Mouse (Mus musculus): ENCODE data around the gene Slc27a5. TPM values are rescaled to one million over a fixed set of nuclear protein-coding genes. Genes with fewer than 3 reads are reported as not detected.

The Slc27a5 gene
- polyA plus RNA-seq, 1 experiment from 2014 or later = not detected

DNA sequence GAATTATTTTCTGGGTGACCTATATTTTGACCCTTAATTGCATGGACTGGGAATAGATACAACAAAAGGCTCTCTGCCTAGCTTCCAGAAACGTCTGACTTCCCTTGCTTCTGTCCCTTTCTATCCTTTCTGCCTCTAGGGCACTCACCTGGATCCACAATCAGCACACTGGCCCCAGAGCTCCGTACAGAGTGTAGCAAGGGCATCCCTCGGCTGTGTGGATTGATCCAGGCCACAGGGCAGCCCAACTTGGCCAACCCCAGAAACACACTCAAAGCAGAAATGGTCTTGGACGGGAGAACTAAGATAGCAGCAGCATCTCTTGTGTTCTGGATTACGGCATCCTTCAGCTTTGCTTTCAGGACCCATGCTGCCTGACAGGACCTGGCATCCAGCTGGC lies 762 bp downstream of the Slc27a5 start:
- Histone ChIP-seq H3K9me3 (ENCODE audit: control insufficient read depth, low read length) (no peaks in the 10 kb centered on the region), H3K9ac (ENCODE audit: low read length) (no peak overlapping the region), H3K27me3 (ENCODE audit: control insufficient read depth, insufficient read depth, low read depth, low read length) (no peaks in the 10 kb centered on the region), H3K36me3 (ENCODE audit: control insufficient read depth, insufficient read depth, low read length) (no peaks in the 10 kb centered on the region), H3K4me2 (ENCODE audit: low read depth, low read length) (no peak overlapping the region), H3K4me1 (replicated peaks; ENCODE audit: control insufficient read depth, insufficient read depth, low read length) (no peaks in the 10 kb centered on the region), H3K27ac (ENCODE audit: low read length) (no peak overlapping the region), H3K4me3 (ENCODE audit: low read length) (no peak overlapping the region)
- no peak for ATAC-seq (ENCODE audit: low read depth)
- 66% methylated on average over 5 of the region's 5 CpGs for WGBS

DNA sequence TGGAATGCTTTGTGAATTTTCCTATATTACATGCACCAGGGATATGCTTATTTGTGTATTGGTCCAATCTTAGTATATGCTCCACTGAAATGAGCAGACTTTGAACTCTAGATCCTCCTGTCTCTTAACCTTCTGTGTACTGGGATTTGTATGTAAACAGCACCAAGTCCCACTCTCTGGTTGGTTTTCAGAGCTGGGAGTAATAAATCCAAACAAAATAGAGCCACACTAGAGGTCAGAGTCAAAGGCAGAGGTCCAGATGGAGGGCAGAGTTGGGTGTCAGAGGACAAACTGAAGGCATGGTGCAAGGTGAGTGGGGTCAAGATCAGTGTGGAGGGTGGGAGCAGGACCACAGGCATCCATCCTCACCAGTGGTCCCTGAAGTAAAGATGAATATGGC lies 2.1 kb downstream of the Slc27a5 start:
- no peak for ATAC-seq (ENCODE audit: low read depth)
- H3K36me3 ChIP-seq (ENCODE audit: control insufficient read depth, insufficient read depth, low read length) = no peaks in the 10 kb centered on the region

DNA sequence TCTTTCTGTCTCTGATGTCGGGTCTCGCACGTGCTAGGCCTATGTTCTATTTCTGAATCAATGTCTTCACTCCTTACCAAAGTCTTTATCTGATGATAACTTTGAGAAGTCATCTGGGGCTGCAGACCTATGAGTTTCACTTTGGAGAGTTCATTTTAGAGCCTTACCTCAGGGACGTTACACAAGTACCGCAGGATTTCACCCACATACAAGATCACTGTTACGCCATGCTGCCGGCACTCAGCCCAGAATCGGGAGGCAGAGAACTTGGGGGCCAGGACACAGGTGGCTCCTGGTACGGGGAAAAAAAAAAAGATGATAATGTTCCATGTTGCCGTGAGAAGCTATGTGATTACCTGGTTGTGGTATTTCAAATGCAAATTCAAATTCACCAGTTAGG lies 4.8 kb downstream of the Slc27a5 start:
- H3K4me3 ChIP-seq (ENCODE audit: low read length) = no peak overlapping the region
- H3K27ac ChIP-seq (ENCODE audit: low read length) = no peak overlapping the region
- WGBS = 86% methylated on average over 10 of the region's 10 CpGs
- no peak for ATAC-seq (ENCODE audit: low read depth)
- H3K4me2 ChIP-seq (ENCODE audit: low read depth, low read length) = no peak overlapping the region
- H3K4me1 ChIP-seq (replicated peaks; ENCODE audit: control insufficient read depth, insufficient read depth, low read length) = no peaks in the 10 kb centered on the region
- no peaks in the 10 kb centered on the region for H3K27me3 ChIP-seq (ENCODE audit: control insufficient read depth, insufficient read depth, low read depth, low read length)
- H3K9me3 ChIP-seq (ENCODE audit: control insufficient read depth, low read length) = no peaks in the 10 kb centered on the region
- H3K36me3 ChIP-seq (ENCODE audit: control insufficient read depth, insufficient read depth, low read length) = no peaks in the 10 kb centered on the region
- H3K9ac ChIP-seq (ENCODE audit: low read length) = no peak overlapping the region

More for the DNA sequence above, 2.1 kb downstream of the Slc27a5 start:
- Histone ChIP-seq H3K4me3 (ENCODE audit: low read length) (no peak overlapping the region), H3K4me1 (replicated peaks; ENCODE audit: control insufficient read depth, insufficient read depth, low read length) (no peaks in the 10 kb centered on the region), H3K4me2 (ENCODE audit: low read depth, low read length) (no peak overlapping the region), H3K9ac (ENCODE audit: low read length) (no peak overlapping the region), H3K9me3 (ENCODE audit: control insufficient read depth, low read length) (no peaks in the 10 kb centered on the region), H3K27me3 (ENCODE audit: control insufficient read depth, insufficient read depth, low read depth, low read length) (no peaks in the 10 kb centered on the region), H3K27ac (ENCODE audit: low read length) (no peak overlapping the region)

DNA sequence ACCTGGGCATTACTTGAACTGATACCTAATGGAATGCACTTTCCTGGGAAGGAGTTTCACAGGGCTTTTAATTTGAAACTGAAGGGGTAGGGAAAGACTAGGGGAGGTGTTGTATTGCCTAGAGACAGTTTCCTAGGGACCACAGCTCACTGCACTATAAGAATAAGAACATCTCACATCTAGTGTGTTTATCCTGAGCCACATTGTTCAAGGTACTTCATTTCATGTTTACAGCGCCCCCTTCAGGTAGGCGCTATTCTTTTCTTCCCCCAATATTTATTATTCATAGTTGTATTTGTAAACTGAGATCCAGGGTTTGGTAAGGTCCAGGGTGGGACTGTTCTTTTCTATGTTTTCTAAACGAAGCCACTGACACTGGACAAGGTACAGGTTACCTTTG lies 5.8 kb downstream of the Slc27a5 start:
- H3K27me3 ChIP-seq (ENCODE audit: control insufficient read depth, insufficient read depth, low read depth, low read length) = no peaks in the 10 kb centered on the region
- H3K27ac ChIP-seq (ENCODE audit: low read length) = no peak overlapping the region
- WGBS = 7% methylated on average over 3 of the region's 3 CpGs
- no peak overlapping the region for H3K4me2 ChIP-seq (ENCODE audit: low read depth, low read length)
- H3K4me1 ChIP-seq (replicated peaks; ENCODE audit: control insufficient read depth, insufficient read depth, low read length) = no peaks in the 10 kb centered on the region
- H3K9ac ChIP-seq (ENCODE audit: low read length) = no peak overlapping the region
- no peaks in the 10 kb centered on the region for H3K9me3 ChIP-seq (ENCODE audit: control insufficient read depth, low read length)
- no peak for ATAC-seq (ENCODE audit: low read depth)
- no peak overlapping the region for H3K4me3 ChIP-seq (ENCODE audit: low read length)
- no peaks in the 10 kb centered on the region for H3K36me3 ChIP-seq (ENCODE audit: control insufficient read depth, insufficient read depth, low read length)

DNA sequence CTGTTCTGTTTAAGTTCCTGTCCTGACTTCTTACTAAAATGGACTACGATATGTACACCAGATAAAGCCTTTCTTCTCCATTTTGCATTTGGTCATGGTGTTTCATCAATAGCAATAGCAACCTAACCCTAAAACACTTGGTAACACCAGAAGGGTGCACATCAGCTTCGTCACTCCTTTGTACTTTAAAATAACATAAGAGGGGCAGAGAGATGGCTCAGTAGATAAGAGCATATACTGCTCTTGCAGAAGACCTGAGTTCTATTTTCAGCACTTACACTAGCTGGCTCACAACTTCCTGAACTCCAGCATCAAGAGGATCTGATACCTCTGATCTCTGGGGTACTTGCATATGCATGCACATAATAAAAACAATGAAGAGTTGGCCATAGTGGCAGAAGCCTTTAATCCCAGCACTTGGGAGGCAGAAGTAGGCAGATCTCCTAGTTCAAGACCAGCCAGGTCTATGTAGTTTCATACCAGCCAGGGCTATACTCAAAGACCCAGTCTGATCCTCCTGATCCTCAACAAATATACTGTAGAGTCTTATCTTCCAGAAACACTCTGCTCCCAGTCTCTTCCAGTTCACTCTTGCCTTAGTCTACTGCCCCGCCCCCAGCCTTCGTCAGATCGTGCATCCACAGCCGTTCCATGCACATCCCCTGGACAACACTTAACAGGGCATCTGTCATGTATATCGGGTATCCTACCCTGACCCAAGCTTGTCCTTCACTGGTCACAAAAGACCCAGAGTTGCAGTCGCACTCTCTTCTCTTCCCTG lies 10.4 kb downstream of the Slc27a5 start:
- H3K27ac ChIP-seq (ENCODE audit: low read length) = no peak overlapping the region
- H3K9me3 ChIP-seq (ENCODE audit: control insufficient read depth, low read length) = no peaks in the 10 kb centered on the region
- H3K4me1 ChIP-seq (replicated peaks; ENCODE audit: control insufficient read depth, insufficient read depth, low read length) = no peaks in the 10 kb centered on the region
- ATAC-seq (ENCODE audit: low read depth) = no peak
- no peak overlapping the region for H3K9ac ChIP-seq (ENCODE audit: low read length)
- WGBS = 77% methylated on average over 8 of the region's 8 CpGs
- no peak overlapping the region for H3K4me2 ChIP-seq (ENCODE audit: low read depth, low read length)
- no peaks in the 10 kb centered on the region for H3K36me3 ChIP-seq (ENCODE audit: control insufficient read depth, insufficient read depth, low read length)
- no peaks in the 10 kb centered on the region for H3K27me3 ChIP-seq (ENCODE audit: control insufficient read depth, insufficient read depth, low read depth, low read length)
- no peak overlapping the region for H3K4me3 ChIP-seq (ENCODE audit: low read length)

DNA sequence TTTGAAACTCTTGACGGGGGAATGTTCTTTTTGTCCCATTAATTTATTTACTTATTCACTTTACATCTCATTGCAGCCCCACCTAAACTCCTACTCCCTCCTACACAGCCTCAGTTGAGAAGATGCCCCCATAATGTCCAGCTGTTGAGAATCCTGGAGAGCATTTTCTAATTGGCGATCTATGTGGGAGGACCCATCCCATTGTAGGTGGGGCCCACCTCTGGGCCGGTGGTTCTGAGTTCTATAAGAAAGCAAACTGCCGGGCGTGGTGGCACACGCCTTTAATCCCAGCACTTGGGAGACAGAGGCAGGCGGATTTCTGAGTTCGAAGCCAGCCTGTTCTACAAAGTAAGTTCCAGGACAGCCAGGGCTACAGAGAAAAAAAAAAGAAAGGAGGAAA lies 11.1 kb downstream of the Slc27a5 start:
- 83% methylated on average over 8 of the region's 8 CpGs for WGBS
- Histone ChIP-seq H3K9me3 (ENCODE audit: control insufficient read depth, low read length) (no peaks in the 10 kb centered on the region), H3K27ac (ENCODE audit: low read length) (no peak overlapping the region), H3K4me3 (ENCODE audit: low read length) (no peak overlapping the region), H3K9ac (ENCODE audit: low read length) (no peak overlapping the region), H3K36me3 (ENCODE audit: control insufficient read depth, insufficient read depth, low read length) (no peaks in the 10 kb centered on the region), H3K27me3 (ENCODE audit: control insufficient read depth, insufficient read depth, low read depth, low read length) (no peaks in the 10 kb centered on the region), H3K4me1 (replicated peaks; ENCODE audit: control insufficient read depth, insufficient read depth, low read length) (no peaks in the 10 kb centered on the region), H3K4me2 (ENCODE audit: low read depth, low read length) (no peak overlapping the region)
- no peak for ATAC-seq (ENCODE audit: low read depth)

DNA sequence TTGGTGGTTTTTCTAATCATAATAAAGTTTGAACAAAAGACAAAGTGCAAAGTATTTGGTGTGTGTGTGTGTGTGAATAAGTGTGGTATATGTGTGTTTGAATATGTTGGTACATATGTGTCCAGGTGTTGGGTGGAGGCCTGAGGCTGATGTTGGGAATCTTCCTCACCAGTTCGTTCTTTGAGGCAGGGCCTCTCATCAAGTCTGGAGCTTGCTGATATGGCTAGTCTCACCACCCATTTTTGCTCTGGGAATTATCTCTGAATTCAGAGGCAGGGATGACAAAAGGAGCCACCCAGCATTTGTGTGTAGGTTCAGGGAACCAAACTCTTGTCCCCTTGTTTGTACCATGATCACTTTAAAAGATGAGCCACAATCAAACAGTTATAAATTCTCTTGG lies 12.3 kb downstream of the Slc27a5 start:
- Histone ChIP-seq H3K27me3 (ENCODE audit: control insufficient read depth, insufficient read depth, low read depth, low read length) (no peaks in the 10 kb centered on the region), H3K4me2 (ENCODE audit: low read depth, low read length) (no peak overlapping the region), H3K27ac (ENCODE audit: low read length) (no peak overlapping the region), H3K4me1 (replicated peaks; ENCODE audit: control insufficient read depth, insufficient read depth, low read length) (no peaks in the 10 kb centered on the region), H3K4me3 (ENCODE audit: low read length) (no peak overlapping the region), H3K36me3 (ENCODE audit: control insufficient read depth, insufficient read depth, low read length) (no peaks in the 10 kb centered on the region), H3K9ac (ENCODE audit: low read length) (no peak overlapping the region), H3K9me3 (ENCODE audit: control insufficient read depth, low read length) (no peaks in the 10 kb centered on the region)
- no peak for ATAC-seq (ENCODE audit: low read depth)
- 76% methylated on average over 1 of the region's 1 CpGs for WGBS

DNA sequence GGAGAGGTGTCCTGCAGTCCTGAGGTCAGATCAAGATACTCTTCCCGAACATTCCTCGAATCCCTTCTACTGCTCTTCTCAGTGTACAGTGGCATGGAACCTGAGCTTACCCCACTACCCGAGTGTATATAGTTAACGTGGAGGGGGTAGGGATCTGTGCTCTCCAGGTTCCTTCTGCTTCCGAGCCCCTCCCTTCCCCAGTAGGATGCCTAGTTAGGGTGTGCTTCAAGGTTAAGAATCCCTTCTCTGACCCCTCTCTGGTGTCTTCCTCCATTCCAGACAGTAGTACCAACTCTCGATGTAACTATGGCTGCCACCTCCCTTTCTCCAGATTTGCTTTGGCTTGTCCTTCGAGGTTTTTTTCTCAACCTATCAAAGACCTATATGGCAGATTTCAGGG lies 17.7 kb downstream of the Slc27a5 start:
- no peaks in the 10 kb centered on the region for H3K9me3 ChIP-seq (ENCODE audit: control insufficient read depth, low read length)
- no peak overlapping the region for H3K4me3 ChIP-seq (ENCODE audit: low read length)
- no peak overlapping the region for H3K4me2 ChIP-seq (ENCODE audit: low read depth, low read length)
- ATAC-seq (ENCODE audit: low read depth) = no peak
- H3K36me3 ChIP-seq (ENCODE audit: control insufficient read depth, insufficient read depth, low read length) = no peaks in the 10 kb centered on the region
- H3K9ac ChIP-seq (ENCODE audit: low read length) = no peak overlapping the region
- peaks cover 10% of the 10 kb centered on the region for H3K4me1 ChIP-seq (replicated peaks; ENCODE audit: control insufficient read depth, insufficient read depth, low read length)
- WGBS = 79% methylated on average over 7 of the region's 7 CpGs
- H3K27me3 ChIP-seq (ENCODE audit: control insufficient read depth, insufficient read depth, low read depth, low read length) = no peaks in the 10 kb centered on the region
- H3K27ac ChIP-seq (ENCODE audit: low read length) = no peak overlapping the region

DNA sequence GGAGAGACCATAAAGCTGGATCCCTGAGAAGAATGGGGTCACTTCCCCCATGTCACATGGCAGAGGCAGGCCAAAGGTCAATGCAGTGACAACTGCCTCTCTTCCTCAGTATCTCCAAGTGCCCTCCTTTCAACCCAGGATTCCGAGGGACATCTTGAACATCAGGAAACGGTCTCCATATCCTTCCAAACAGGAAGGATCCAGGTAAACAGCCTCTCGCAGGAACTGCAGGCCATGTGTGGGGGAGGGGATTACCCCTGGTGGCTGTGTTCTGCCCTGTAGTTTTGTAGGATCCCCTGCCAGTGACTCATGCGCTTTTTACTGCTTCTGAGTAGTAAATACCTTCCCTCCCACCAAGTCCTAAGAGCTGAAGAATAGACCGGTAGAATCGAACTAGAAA lies 18.2 kb downstream of the Slc27a5 start:
- Histone ChIP-seq H3K4me2 (ENCODE audit: low read depth, low read length) (no peak overlapping the region), H3K9me3 (ENCODE audit: control insufficient read depth, low read length) (no peaks in the 10 kb centered on the region), H3K4me1 (replicated peaks; ENCODE audit: control insufficient read depth, insufficient read depth, low read length) (peaks cover 10% of the 10 kb centered on the region), H3K4me3 (ENCODE audit: low read length) (no peak overlapping the region), H3K27ac (ENCODE audit: low read length) (no peak overlapping the region), H3K9ac (ENCODE audit: low read length) (no peak overlapping the region), H3K27me3 (ENCODE audit: control insufficient read depth, insufficient read depth, low read depth, low read length) (no peaks in the 10 kb centered on the region), H3K36me3 (ENCODE audit: control insufficient read depth, insufficient read depth, low read length) (no peaks in the 10 kb centered on the region)
- 62% methylated on average over 6 of the region's 6 CpGs for WGBS
- ATAC-seq (ENCODE audit: low read depth) = no peak

Measured in lung, embryonic 16.5 days (tissue).